Mouse (Mus musculus) heart, postnatal 4 days (tissue): ENCODE data around the gene Lta. TPM values are rescaled to one million over a fixed set of nuclear protein-coding genes. Genes with fewer than 3 reads are reported as not detected.

Experiments
- DNase-seq: peaks from one replicate; pipeline ENCODE4 v3.0.0; 2021
- total RNA-seq, 2 experiments: library from RNA; stranded (reverse); gene quantifications; 2 replicates each; pipeline ENCODE4 v1.2.3; 2021

Gene Lta
- total RNA-seq, 2 experiments from 2014 or later: 0.26 to 0.32 TPM

GRCm38 (mm10) chr17:35205380-35205769, 224 bp upstream of the Lta start:
- DNase-seq: no peak

DNA sequence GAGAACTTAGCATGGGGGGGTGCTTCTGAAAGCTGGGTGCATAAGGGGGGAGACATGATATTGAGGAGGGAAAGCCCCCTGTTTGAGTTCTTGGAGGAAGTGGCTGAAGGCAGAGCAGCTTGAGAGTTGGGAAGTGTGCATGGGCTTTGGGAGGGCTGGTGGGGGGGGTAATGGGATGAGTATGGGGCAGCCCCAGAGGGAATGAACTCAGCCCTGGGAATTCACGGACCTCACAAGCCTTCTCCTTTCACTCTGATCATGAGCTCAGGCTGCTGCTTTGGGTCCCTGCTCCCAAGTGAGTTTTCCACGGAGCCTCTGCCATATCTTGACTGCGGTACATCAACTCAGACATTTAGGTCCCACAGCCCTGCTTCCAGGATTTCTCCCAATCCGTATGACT, 2.7 kb downstream of the Lta start:
- no peak for DNase-seq

DNA sequence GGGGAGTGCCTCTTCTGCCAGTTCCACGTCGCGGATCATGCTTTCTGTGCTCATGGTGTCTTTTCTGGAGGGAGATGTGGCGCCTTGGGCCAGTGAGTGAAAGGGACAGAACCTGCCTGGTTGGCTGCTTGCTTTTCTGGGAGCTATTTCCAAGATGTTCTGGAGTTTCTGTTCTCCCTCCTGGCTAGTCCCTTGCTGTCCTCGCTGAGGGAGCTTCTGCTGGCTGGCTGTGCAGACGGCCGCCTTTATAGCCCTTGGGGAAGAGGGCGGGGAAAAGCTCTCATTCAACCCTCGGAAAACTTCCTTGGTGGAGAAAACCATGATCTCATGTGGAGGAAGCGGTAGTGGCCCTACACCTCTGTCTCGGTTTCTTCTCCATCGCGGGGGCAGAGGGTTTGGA, 3.4 kb downstream of the Lta start, which contains the start of gene Tnf:
TSS of gene Tnf (minus strand) at position 221 of the 400 bp plus-strand sequence.
- DNase-seq: peak; percentile 74

DNA sequence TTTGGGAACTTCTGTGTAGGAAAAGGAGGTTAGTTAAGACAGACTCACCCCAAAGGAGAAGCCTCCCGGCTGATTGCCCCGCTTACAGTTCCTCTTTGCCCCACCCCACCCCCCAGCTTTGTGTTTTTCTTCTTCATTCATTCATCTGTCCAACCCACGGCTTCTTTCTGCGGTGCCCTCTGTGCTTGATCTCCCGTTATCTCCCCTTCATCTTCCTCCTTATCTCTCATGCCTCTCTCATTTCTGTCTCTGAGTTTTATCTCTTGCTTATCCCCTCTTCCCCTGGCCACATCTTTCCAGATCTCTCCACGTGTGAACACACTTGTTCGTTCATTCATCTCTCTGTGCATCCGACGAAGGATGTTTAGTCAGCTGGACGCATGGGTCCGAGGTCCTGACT, 4.0 kb downstream of the Lta start:
- DNase-seq: no peak

DNA sequence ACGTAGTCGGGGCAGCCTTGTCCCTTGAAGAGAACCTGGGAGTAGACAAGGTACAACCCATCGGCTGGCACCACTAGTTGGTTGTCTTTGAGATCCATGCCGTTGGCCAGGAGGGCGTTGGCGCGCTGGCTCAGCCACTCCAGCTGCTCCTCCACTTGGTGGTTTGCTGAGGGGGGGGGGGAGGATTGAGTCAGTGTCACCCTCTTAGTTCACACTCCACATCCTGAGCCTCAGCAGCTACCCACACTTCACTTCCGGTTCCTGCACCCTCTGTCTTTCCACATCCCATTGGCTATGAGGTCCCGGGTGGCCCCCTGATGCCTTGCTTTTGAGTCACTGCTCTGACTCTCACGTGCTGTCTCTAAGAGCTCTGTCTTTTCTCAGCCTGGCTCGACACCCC, 4.8 kb downstream of the Lta start:
- DNase-seq: no peak

- DNase-seq: no peak
Observed at GRCm38 (mm10) chr17:35198946-35199345, 6.2 kb downstream of the Lta start.

GRCm38 (mm10) chr17:35198029-35198428, 7.1 kb downstream of the Lta start:
- no peak for DNase-seq

GRCm38 (mm10) chr17:35197126-35197525, 8.0 kb downstream of the Lta start:
- DNase-seq: no peak

DNA sequence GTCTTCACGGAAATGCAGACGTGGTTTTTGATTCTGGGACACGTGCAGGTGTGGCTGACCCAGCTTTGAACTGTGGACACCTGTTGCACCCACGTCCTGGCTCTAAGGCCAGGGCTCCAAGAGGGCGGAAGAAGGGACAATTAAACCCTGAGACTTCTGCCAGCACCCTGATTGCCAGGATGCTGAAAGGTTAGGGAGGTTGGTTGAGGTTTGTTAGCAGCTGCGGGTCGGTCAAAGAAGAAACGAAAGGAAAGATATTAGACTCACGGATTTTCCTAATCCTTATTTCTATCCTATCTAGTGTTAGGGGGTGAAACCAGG, 8.9 kb downstream of the Lta start:
- DNase-seq: no peak

- peak; percentile 86 for DNase-seq
Observed at GRCm38 (mm10) chr17:35195631-35196320, 9.4 kb downstream of the Lta start.

GRCm38 (mm10) chr17:35194844-35195630, 10.1 kb downstream of the Lta start:
- no peak for DNase-seq

DNA sequence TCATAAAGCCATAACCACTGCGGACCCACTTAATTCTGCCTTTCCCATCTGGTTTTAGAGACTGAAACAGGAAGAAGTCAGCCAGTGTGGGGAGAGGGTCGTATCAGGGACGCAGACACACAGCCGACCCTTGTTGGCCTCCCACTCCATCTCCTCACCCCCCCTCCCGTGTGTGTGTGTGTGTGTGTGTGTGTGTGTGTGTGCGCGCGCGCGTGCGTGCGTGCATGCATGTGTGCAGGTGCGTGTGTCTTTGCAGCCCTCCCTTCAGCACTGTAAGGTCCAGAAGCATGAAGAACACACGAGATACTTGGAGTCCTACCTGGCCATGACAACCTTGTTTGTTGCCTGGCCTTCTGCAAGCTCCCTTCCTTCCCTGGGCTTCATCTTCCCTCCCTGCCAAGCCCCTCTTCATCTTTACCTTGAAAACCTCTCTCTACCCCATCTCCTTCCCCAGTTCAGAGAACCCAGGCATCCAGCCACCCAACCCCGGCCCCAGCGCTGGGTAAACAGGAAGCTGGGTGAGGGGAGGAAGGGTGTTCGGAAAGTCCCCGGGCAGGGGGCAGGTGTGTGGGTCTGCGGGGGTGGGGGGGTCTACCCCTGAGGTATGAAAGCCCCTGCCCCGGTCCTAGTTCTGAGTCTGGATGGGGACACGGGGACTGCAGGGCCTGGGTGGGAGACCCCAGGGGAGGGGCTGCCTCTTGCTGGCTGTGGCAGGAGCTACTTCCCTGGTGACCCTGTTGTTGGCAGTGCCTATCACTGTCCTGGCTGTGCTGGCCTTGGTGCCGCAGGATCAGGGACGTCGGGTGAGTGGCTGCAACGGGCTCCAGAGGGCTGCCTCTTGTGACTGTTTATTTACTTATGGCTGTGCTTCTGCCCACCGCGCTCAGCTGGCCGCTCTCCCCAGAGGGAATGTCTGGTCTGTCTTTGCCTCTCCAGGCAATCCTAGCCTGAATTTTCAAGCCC, 11.0 kb downstream of the Lta start, which contains the start of gene Ltb:
TSS of gene Ltb (plus strand) at position 559 of the 963 bp plus-strand sequence.
- DNase-seq: no peak

GRCm38 (mm10) chr17:35192924-35193323, 12.2 kb downstream of the Lta start:
- no peak for DNase-seq

GRCm38 (mm10) chr17:35191723-35192122, 13.4 kb downstream of the Lta start:
- no peak for DNase-seq

GRCm38 (mm10) chr17:35190096-35190495, 15.1 kb downstream of the Lta start:
- DNase-seq: no peak

DNA sequence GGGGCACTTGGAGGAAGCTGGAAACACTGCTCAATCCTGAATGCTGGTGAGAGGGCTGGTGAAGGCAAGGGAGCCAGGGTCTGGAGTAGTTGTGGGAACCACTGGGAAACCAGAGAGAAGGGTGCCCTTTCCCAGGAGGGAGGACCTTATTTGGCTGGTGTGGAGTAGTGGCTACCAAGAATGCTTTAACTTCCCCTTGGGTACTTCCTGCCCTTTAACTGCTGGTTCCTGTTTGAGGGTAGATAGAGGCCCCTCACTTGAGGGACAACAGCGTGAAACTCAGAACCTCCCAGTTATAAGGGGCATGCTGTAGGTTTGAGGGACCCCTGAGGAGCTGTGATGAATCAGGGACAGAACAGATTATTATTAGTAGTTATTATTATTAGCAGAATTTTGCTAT, 16.0 kb downstream of the Lta start:
- DNase-seq: no peak

- no peak for DNase-seq
Observed at GRCm38 (mm10) chr17:35187959-35188610, 17.1 kb downstream of the Lta start, which contains the start of gene Lst1. TSS of gene Lst1 (minus strand) at chr17:35188439.

DNA sequence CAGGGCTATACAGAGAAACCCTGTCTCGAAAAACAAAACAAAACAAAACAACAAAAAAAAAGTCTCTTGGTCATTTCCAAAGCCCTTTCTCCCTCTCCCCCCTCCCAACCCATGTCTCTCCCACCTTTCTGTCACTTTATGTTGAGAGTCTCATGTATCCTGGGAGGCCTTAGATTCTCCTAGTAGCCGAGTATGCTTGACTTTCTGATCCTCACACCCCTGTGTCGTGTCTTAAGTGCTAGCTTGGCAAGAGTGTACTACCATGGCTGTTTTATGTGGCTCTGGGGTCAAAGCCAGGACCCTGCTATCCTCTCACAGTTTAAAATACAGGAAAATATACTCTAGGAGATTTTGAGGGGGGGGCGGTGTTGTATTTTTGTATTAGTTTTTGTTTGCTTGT, 17.8 kb downstream of the Lta start:
- no peak for DNase-seq

DNA sequence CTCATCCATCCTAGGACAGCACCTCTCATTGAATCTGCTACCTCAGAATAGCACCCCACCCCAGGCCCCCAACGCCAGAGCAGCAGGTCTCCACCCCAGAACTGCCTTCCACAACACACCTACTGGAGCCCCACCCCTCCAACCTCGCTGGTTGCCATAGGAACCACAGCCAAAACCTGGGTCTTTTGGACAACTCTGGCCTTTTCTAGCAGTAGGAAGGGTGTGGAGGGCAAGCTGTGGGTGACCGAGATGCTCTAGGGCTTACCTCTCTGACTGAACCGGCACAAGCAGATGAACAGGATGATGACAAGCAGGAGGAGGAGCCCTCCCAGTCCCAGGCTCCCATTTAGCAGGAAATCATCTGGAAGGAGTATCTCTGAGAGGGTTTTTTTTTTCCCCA, 18.5 kb downstream of the Lta start:
- DNase-seq: no peak

DNA sequence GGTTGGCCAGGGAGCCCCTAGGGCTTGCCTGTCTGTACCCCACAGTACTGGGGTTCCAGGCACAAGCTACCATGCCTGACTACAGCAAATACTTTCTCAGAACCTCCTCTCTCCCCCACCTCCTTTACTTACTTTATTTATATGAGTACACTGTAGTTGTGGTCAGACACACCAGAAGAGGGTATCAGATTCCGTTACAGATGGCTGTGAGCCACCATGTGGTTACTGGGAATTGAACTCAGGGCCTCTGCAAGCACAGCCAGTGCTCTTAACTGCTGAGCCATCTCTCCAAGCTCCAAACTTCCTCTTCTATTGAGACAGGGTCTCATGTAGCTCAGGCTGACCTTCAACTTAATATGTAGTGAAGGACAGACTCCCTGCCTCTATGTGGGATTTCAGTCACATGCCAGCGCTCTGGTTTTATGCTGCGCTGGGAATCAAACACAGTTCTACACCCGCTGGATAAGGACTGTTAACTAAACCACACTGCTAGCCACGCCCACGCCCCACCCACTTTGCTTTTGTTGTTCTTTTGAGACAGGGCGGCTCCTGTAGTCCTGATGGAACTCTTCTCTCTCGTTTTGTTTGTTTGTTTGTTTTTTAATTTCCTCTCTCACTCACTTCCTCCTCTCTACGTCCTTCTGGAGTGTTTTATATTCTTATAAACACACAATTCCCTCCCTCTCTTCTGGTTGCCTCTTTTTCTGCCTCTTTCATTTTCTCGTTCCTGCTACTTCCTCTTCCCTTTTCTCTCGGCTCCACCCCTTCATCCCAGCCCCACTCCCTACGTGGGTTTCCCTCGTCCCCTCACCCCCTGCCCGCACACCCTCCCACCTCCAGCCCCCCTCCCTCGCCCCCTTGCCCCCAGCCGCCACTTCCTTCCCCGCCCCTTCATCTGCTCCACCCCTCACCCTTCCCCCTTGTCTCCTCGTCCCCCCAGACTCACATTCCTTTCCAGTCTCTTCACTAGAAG, 19.2 kb downstream of the Lta start:
- DNase-seq: peak; percentile 74

GRCm38 (mm10) chr17:35180093-35180492, 25.1 kb downstream of the Lta start:
- DNase-seq: no peak
